Mouse (Mus musculus) intestine, postnatal 0 days (tissue): ENCODE results near the gene Ncor2. TPM values are rescaled to one million over a fixed set of nuclear protein-coding genes. Genes with fewer than 3 reads are reported as not detected.

ENCODE experiments used
- ATAC-seq: fragments of 200-750 bp; cut with Nextera tagmentation; 2 replicates; pipeline ENCODE4 v1.8.0; 2017; ENCODE audit warnings: mild to moderate bottlenecking, moderate TSS enrichment, moderate library complexity
- H3K27ac ChIP-seq: fragments of 300-500 bp; sonication (generic); 2 replicates; pipeline ENCODE4 v1.5.1; 2014; ENCODE audit warnings: mild to moderate bottlenecking, low read depth, low read length, moderate library complexity
- H3K27me3 ChIP-seq: fragments of 300-500 bp; sonication (generic); replicated peaks from 2 replicates; pipeline ENCODE4 v1.6.1; 2014; ENCODE audit warnings: low read length, mixed read lengths; ENCODE audit not compliant: control insufficient read depth, insufficient read depth
- H3K36me3 ChIP-seq: fragments of 300-500 bp; sonication (generic); 2 replicates; pipeline ENCODE4 v1.6.1; 2014; ENCODE audit warnings: mild to moderate bottlenecking, moderate library complexity; ENCODE audit not compliant: control insufficient read depth, insufficient read depth
- H3K4me1 ChIP-seq: fragments of 300-500 bp; sonication (generic); replicated peaks from 2 replicates; pipeline ENCODE4 v1.6.1; 2014; ENCODE audit warnings: antibody characterized with exemption, low read length, mixed read lengths; ENCODE audit not compliant: control insufficient read depth, insufficient read depth
- H3K4me2 ChIP-seq: fragments of 300-500 bp; sonication (generic); replicated peaks from 2 replicates; pipeline ENCODE4 v1.6.1; 2014; ENCODE audit warnings: low read depth, mild to moderate bottlenecking, moderate library complexity
- H3K4me3 ChIP-seq: fragments of 300-500 bp; sonication (generic); 2 replicates; pipeline ENCODE4 v1.5.1; 2014; ENCODE audit warnings: low read depth, low read length
- H3K9ac ChIP-seq: fragments of 300-500 bp; sonication (generic); 2 replicates; pipeline ENCODE4 v1.6.1; 2014; ENCODE audit warnings: mild to moderate bottlenecking, low read depth, low read length
- H3K9me3 ChIP-seq: fragments of 300-500 bp; sonication (generic); 2 replicates; pipeline ENCODE4 v1.6.1; 2016; ENCODE audit warnings: mixed run types; ENCODE audit not compliant: control insufficient read depth
- CTCF ChIP-seq: sonication (generic); IDR thresholded peaks from 2 replicates; pipeline ENCODE4 v1.5.1; 2016; ENCODE audit warnings: low read depth, mild to moderate bottlenecking, control low read depth, antibody characterized with exemption, moderate library complexity
- WGBS: fragments of 180-500 bp; shearing (Covaris S2); extraction: QIAGEN DNeasy Blood & Tissue Kit; methylation state at CpG from one replicate; pipeline ENCODE4 v1.1.7; 2014; 5-methylcytosine and 5-hydroxymethylcytosine counted together
- polyA plus RNA-seq: library from polyadenylated mRNA; unstranded; fragments of >200 nt; fragmentation: Nextera tagmentation; extraction: Ambion mirVana; gene quantifications from 2 replicates; pipeline ENCODE4 v1.2.1, GENCODE M21; 2015

Gene Ncor2
- polyA plus RNA-seq, 1 experiment from 2014 or later, result 7.1 TPM

- Histone ChIP-seq H3K4me1 (no peaks in the 10 kb centered on the region), H3K36me3 (no peaks in the 10 kb centered on the region), H3K4me2 (no peak overlapping the region), H3K9ac (no peak overlapping the region), H3K9me3 (no peaks in the 10 kb centered on the region), H3K27ac (no peak overlapping the region), H3K4me3 (no peak overlapping the region), H3K27me3 (no peaks in the 10 kb centered on the region)
- no peak for TF ChIP-seq CTCF
- ATAC-seq, result no peak
- 60% methylated on average over 3 of the region's 3 CpGs for WGBS
Measured at GRCm38 (mm10) chr5:125195142-125195541, 16.1 kb upstream of the Ncor2 start.

GRCm38 (mm10) chr5:125193478-125194439 lies 14.7 kb upstream of the Ncor2 start:
- no peak for ATAC-seq
- H3K4me2 ChIP-seq, result no peak overlapping the region
- no peaks in the 10 kb centered on the region for H3K9me3 ChIP-seq
- H3K36me3 ChIP-seq, result no peaks in the 10 kb centered on the region
- H3K27ac ChIP-seq, result no peak overlapping the region
- WGBS, result 49% methylated on average over 25 of the region's 25 CpGs
- no peak for TF ChIP-seq CTCF
- H3K4me1 ChIP-seq, result no peaks in the 10 kb centered on the region
- no peak overlapping the region for H3K9ac ChIP-seq
- no peak overlapping the region for H3K4me3 ChIP-seq
- no peaks in the 10 kb centered on the region for H3K27me3 ChIP-seq

GRCm38 (mm10) chr5:125191608-125192007 lies 12.6 kb upstream of the Ncor2 start:
- Histone ChIP-seq H3K4me3 (no peak overlapping the region), H3K27me3 (no peaks in the 10 kb centered on the region), H3K27ac (no peak overlapping the region), H3K4me1 (no peaks in the 10 kb centered on the region), H3K36me3 (no peaks in the 10 kb centered on the region), H3K9me3 (no peaks in the 10 kb centered on the region), H3K9ac (no peak overlapping the region), H3K4me2 (no peak overlapping the region)
- 59% methylated on average over 9 of the region's 9 CpGs for WGBS
- ATAC-seq, result no peak
- TF ChIP-seq CTCF, result no peak

GRCm38 (mm10) chr5:125190105-125190813 lies 11.2 kb upstream of the Ncor2 start:
- H3K9me3 ChIP-seq, result no peaks in the 10 kb centered on the region
- 72% methylated on average over 7 of the region's 7 CpGs for WGBS
- no peaks in the 10 kb centered on the region for H3K36me3 ChIP-seq
- no peak; the same call in 1 of the 2 replicates for ATAC-seq
- no peak overlapping the region for H3K4me3 ChIP-seq
- no peak overlapping the region for H3K27ac ChIP-seq
- H3K9ac ChIP-seq, result no peak overlapping the region
- no peak for TF ChIP-seq CTCF
- no peaks in the 10 kb centered on the region for H3K4me1 ChIP-seq
- H3K4me2 ChIP-seq, result no peak overlapping the region
- no peaks in the 10 kb centered on the region for H3K27me3 ChIP-seq

- Histone ChIP-seq H3K27ac (no peak overlapping the region), H3K9me3 (no peaks in the 10 kb centered on the region), H3K9ac (no peak overlapping the region), H3K4me2 (no peak overlapping the region), H3K4me3 (no peak overlapping the region), H3K27me3 (no peaks in the 10 kb centered on the region), H3K4me1 (no peaks in the 10 kb centered on the region), H3K36me3 (no peaks in the 10 kb centered on the region)
- peak; percentile 68 for ATAC-seq
- WGBS, result 42% methylated on average over 11 of the region's 11 CpGs
- peak; percentile 94 for TF ChIP-seq CTCF
Measured at GRCm38 (mm10) chr5:125189625-125190024, 10.6 kb upstream of the Ncor2 start.
